Mouse (Mus musculus): ENCODE measurements at regions not wholly inside any gene's neighbourhood (a gene's known extent, or its start where the extent isn't known, plus 50 kb on each side); places are given as distances from the start of the nearest gene placed in this dataset.

GRCm38 (mm10) chr13:19888983-19889773 lies 65.1 kb upstream of the Gpr141 start:
- TF ChIP-seq CTCF (conservative IDR thresholded peaks at IDR 0.05; ENCODE audit: low read length) (no peak), POU5F1 (IDR thresholded peaks at IDR 0.05; ENCODE audit: borderline replicate concordance, low read length) (no peak), NANOG (IDR thresholded peaks at IDR 0.05; ENCODE audit: borderline replicate concordance, low read length) (no peak)

Measured in E14TG2a.4 (cell line).